8 mouse cellular contexts compared by ENCODE assay signal in the genomic region with DNA sequence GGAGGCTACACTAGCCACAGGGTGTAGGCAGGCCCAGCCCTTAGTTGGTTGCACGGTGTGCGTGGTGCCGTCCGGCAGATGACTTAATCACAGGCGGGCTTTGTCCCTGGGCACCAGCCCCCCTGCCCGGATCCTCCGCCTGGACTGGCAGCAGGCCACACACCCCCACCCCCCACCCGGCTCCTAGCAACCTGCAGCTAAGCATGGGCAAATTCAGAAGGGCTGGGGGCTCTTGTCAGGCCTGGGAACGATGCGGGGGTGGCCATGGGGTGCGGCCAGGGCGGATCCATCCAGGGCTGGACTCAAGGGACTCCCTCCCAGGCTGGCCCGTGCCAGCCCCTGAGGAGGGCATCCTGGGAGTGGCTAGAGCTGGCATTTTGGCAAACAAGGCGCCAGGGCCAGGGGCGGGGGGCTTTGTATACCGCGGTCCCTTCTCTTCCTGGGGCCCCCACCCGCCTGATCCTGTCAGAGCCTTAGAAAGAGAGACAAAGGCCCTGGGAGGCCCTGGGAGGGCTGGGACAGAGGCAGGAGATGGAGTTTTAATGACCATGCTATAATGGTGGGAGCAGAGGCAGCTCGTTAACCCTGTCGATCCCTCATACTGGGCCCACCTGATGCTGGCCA. TPM values are rescaled to one million over a fixed set of nuclear protein-coding genes. Genes with fewer than 3 reads are reported as not detected.
A peak's percentile ranks its signal among the peaks of the same experiment; 100 is the strongest.
DNase-seq lines count a peak whose midpoint lies in the region.
"Had no signal": no experiment of that assay in that cellular context is flagged by ENCODE, and none has a peak within 500 bp of the region (broad histone marks: within the 10 kb centered on the region; RNA-seq: fewer than 3 reads in every experiment).

No protein-coding gene starts in this region.

- peaks cover 89% of the 10 kb centered on the region for H3K27me3 ChIP-seq in embryonic facial prominence, embryonic 10.5 days (replicated peaks; ENCODE audit: low read depth, poor library complexity, severe bottlenecking)

- no peak for DNase-seq in embryonic facial prominence, embryonic 10.5 days (ENCODE audit: low spot score)
- DNase-seq in heart, postnatal 25 days (ENCODE audit: low spot score) = peak; percentile 31
- DNase-seq in lung, postnatal 14 days = peak; percentile 67
- DNase-seq in thymus, adult 18-20 months = no peak
- DNase-seq in adrenal gland, adult (ENCODE audit: inconsistent age in 2 of 2, low spot score in 1 of 2) = no peak
- no peak for DNase-seq in B cell, adult 2 months

- H3K4me3 ChIP-seq in brown adipose tissue, adult 24 weeks (ENCODE audit: insufficient read depth, low read depth, low read length) = peak overlapping the region; percentile 27
- H3K4me3 ChIP-seq in embryonic facial prominence, embryonic 10.5 days = peak overlapping the region; percentile 33

- H3K4me1 ChIP-seq in brown adipose tissue, adult 24 weeks (ENCODE audit: control insufficient read depth, insufficient read depth, insufficient read length, low read length) = peaks cover 3% of the 10 kb centered on the region; the same call in 1 of the 2 replicates
- H3K4me1 ChIP-seq in embryonic facial prominence, embryonic 10.5 days = peaks cover 49% of the 10 kb centered on the region

- H3K36me3 ChIP-seq in embryonic facial prominence, embryonic 10.5 days (replicated peaks) = no peaks in the 10 kb centered on the region

- H3K9me3 ChIP-seq in embryonic facial prominence, embryonic 10.5 days = no peaks in the 10 kb centered on the region

- 50% methylated on average over 20 of the region's 20 CpGs for WGBS in embryonic facial prominence, embryonic 10.5 days

- intact Hi-C loops in heart, postnatal 25 days (cut with DNase I) = no loop called here

- H3K27ac ChIP-seq in brown adipose tissue, adult 24 weeks (replicated peaks; ENCODE audit: low read depth, low read length) = peak overlapping the region; percentile 90
- peak overlapping the region; percentile 78 for H3K27ac ChIP-seq in embryonic facial prominence, embryonic 10.5 days (replicated peaks)

RNA-seq across cellular contexts. Expression of a gene that starts 31.1 kb away (rescaled TPM):
- polyA plus RNA-seq in brown adipose tissue, adult 24 weeks (2012; ENCODE audit: insufficient read depth, insufficient read length, missing spikeins) = 16.3 and 19.4 TPM in 2 replicates
- polyA plus RNA-seq in embryonic facial prominence, embryonic 10.5 days (2016; fragmentation: Nextera tagmentation; extraction: Ambion mirVana) = 37.1 and 40.0 TPM in 2 replicates
- 10 to 100 TPM; 19.8 to 20.2 TPM for total RNA-seq in heart, postnatal 25 days (2021)

RNA-seq across cellular contexts. Expression of a gene that starts 31.4 kb away (rescaled TPM):
- 3.3 and 3.5 TPM in 2 replicates for polyA plus RNA-seq in brown adipose tissue, adult 24 weeks (2012; ENCODE audit: insufficient read depth, insufficient read length, missing spikeins)
- polyA plus RNA-seq in embryonic facial prominence, embryonic 10.5 days (2016; fragmentation: Nextera tagmentation; extraction: Ambion mirVana) = 318 and 337 TPM in 2 replicates
- total RNA-seq in heart, postnatal 25 days (2021) = 1 to 10 TPM; 2.4 TPM

RNA-seq across cellular contexts. Expression of a gene that starts 32.1 kb away (rescaled TPM):
- 1.0 and 3.5 TPM in 2 replicates for polyA plus RNA-seq in brown adipose tissue, adult 24 weeks (2012; ENCODE audit: insufficient read depth, insufficient read length, missing spikeins)
- polyA plus RNA-seq in embryonic facial prominence, embryonic 10.5 days (2016; fragmentation: Nextera tagmentation; extraction: Ambion mirVana) = 12.9 and 36.8 TPM in 2 replicates
- 10 to 100 TPM in 1 of 2 experiments, 1 to 10 TPM in 1; 4.9 to 10.8 TPM for total RNA-seq in heart, postnatal 25 days (2021)
- total RNA-seq: neutrophil, adult 5-6 weeks had no signal

RNA-seq across cellular contexts. Expression of a gene that starts 37.0 kb away (rescaled TPM):
- polyA plus RNA-seq in brown adipose tissue, adult 24 weeks (2012; ENCODE audit: insufficient read depth, insufficient read length, missing spikeins) = 30.5 and 58.5 TPM in 2 replicates
- polyA plus RNA-seq in embryonic facial prominence, embryonic 10.5 days (2016; fragmentation: Nextera tagmentation; extraction: Ambion mirVana) = 313 and 322 TPM in 2 replicates
- 10 to 100 TPM; 15.3 to 16.2 TPM for total RNA-seq in heart, postnatal 25 days (2021)

RNA-seq across cellular contexts. Expression of a gene that starts 59.6 kb away (rescaled TPM):
- not detected in 2 replicates for polyA plus RNA-seq in brown adipose tissue, adult 24 weeks (2012; ENCODE audit: insufficient read depth, insufficient read length, missing spikeins)
- polyA plus RNA-seq in embryonic facial prominence, embryonic 10.5 days (2016; fragmentation: Nextera tagmentation; extraction: Ambion mirVana) = 0.30 and 0.32 TPM in 2 replicates
- total RNA-seq in heart, postnatal 25 days (2021) = 1 to 10 TPM; 1.1 to 1.3 TPM

Comparison
In these comparisons a context has a peak if more than half of its experiments do, and no peak if none do; other contexts are left out.
1. DNase-seq: peak in heart, postnatal 25 days (single experiment) and lung, postnatal 14 days (single experiment); none in embryonic facial prominence, embryonic 10.5 days (single experiment), thymus, adult 18-20 months (0 of 2), adrenal gland, adult (0 of 2) and B cell, adult 2 months (0 of 2).
2. RNA of a gene that starts 31.4 kb away (polyA plus RNA-seq): 318 to 337 TPM in embryonic facial prominence, embryonic 10.5 days; 3.3 to 3.5 TPM in brown adipose tissue, adult 24 weeks; every median in the first group is over 10 times any median in the second.